Mouse (Mus musculus) bone marrow macrophage, adult 2 months (primary cell): ENCODE measurements around the gene Taar8b.

Source experiments
- CTCF ChIP-seq: IDR thresholded peaks from 2 replicates; pipeline ENCODE4 v1.5.1; 2012; ENCODE audit warnings: low read depth, mild to moderate bottlenecking, low read length, moderate library complexity
- POLR2A ChIP-seq: IDR thresholded peaks from 2 replicates; pipeline ENCODE4 v1.6.1; 2012; ENCODE audit warnings: mild to moderate bottlenecking, low read depth, low read length, borderline replicate concordance

DNA sequence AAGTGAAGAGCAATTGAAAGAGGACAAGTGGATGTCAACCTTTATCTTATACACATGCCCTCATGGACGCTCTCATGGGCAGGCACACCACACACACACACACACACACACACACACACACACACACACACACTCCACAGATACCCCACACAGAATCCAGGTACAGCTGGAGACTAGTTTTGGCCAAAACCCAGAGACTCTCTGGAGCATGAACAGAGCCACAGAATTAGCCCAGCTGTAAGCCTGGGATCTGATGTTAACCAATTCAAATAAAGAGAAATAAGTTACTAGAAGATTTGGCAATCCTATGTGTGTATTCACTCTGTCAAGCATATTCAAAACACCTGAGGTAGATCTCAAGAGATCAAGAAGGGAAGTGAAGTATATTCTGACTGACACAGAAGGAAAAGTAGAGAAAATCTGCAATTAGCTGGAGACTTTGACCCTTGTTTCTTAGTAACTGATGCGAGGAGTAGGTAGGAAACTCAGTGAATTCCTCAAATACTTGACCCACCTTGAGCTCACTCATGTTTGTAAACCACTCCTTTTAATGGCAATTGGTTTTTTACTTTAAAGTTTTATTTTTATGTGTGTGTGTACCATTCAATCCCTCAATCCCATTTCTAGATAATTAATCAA is 46.6 kb upstream of the Taar8b start:
- no peak for TF ChIP-seq CTCF
- TF ChIP-seq POLR2A = no peak
